Mouse (Mus musculus) spleen, adult 2 months (tissue): Measurements from ENCODE around the gene AC161166.1.

Experiments used
- CTCF ChIP-seq: fragments of 200-500 bp; IDR thresholded peaks from 2 replicates; pipeline ENCODE4 v1.5.1; 2011; ENCODE audit warnings: mild to moderate bottlenecking, inconsistent platforms; ENCODE audit not compliant: insufficient read depth, insufficient read length, insufficient replicate concordance; ENCODE audit errors: extremely low read depth
- POLR2A ChIP-seq: fragments of 200-500 bp; IDR thresholded peaks from 2 replicates; pipeline ENCODE4 v1.6.1; 2011; ENCODE audit warnings: low read depth, low read length, inconsistent platforms

- TF ChIP-seq CTCF (peak; percentile 70; the same call in 1 of the 2 replicates), POLR2A (no peak)
Observed at GRCm38 (mm10) chr7:24472937-24473336, 39.3 kb downstream of the AC161166.1 start.
